Mouse (Mus musculus): ENCODE measurements around the gene Mea1.

Gene Mea1

DNA sequence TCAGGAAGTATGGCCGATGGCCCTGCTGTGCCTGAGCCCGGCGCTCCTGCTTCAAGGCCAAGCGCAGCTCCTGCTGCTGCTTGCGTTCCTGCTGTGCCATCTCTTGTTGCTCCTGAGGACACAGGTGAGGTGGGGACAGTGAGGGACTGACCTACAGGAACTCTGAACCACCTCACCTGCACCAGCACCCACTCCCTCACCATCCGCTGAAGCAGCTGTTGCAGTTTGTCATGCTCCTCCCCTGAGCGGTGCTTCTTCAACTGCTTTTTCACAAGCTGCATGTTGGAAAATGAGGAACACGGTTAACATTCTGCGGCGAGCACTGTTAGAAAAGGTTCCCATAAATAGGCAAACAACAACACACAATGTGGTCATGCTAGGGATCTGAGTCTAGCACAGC lies 8.7 kb upstream of the Mea1 start:
- no peak for DNase-seq (ENCODE audit: low spot score in 2 of 2)

DNA sequence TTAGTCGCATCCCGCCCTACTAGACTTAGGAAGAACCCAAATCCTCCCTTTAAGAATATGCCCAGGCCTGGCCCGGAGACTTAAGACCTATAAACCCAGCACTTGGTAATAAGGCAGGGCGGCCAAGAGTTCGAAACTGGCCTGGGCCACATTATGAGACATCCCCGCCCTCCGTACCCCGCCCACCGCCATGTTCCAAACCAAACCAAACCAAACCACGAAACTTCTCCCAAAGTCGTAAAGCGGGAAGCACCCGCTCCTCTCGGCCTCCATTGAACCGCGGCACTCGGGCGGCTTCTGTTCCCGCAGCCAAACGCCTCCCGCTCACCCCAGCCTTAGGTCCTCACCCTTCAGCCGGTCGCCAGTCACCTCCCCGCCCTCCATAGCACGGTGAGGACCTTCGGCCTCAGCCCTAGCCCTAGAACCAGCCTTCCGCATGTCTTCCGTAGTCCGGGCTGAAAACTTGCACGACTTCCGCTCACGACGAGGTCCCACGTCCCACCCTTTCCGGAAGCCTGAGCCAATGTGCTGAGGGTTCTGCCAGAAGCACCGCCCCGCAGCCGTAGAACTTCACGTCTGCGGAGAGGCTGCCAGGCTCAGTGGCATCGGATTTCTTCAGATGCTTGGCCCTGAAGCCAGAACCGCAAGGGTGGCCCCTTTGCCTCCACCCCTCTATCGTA lies 4.6 kb upstream of the Mea1 start, which contains the start of gene Rrp36:
Gene Rrp36 (minus strand): TSS at position 503 of the 680 bp plus-strand sequence.
- peak; percentile 79 to 85 for DNase-seq (ENCODE audit: low spot score in 2 of 2)

DNA sequence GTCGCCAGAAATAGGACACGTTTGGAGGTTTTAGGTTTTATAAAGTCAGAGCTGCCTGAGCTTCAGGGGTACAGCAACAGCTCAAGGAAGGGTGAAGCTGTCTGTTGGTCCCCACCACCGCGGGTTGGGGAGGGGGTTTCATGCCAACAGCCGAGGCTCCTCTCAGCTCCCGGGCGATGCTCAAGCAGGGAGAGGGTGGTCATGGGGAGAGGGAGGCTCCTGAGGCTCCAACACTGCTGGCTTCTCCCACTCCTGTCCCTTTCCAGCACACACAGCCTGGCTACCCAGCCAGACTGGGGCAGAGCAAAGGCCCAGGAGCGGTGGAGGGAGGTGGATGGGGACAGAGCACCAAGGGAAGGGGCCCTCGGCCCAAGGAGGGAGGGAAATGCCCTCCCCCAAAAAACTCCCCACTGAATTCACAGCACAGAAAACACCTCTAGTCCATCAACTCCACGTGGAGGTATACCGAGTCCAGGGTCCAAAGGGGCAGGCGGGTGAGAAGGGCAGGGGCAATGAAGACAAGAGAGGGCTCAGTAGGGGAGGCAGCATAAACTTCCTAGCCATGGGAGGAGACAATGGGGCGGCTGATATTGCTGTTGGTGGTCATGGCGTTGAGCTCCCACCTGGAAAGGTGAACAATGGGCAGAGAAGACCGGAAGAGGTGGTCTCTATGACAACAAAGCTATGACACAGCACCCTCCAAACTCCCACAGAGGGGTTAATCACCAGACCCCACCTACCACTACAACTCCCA lies 3.9 kb upstream of the Mea1 start:
- DNase-seq (ENCODE audit: low spot score in 2 of 2) = no peak

DNA sequence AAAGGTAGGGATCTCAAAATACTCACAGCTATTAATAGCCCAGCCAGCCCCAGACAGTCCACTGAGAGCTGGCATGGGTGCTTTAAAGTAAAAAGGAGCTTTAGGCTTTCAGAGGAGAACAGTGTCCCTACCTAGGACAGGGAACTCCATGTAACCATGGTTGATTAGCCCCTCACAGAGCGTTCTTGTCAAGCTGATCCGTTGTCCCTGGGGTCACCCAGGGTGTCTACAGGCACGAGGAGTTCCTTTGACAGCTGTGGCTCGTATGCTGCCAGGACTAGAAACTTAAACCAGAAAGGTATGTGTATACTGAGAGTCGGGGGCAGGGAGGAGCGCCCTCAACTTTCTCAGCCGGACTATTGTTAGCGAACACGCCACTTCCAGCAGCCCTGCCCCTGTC lies 318 bp downstream of the Mea1 start:
- no peak for DNase-seq (ENCODE audit: low spot score in 2 of 2)

DNA sequence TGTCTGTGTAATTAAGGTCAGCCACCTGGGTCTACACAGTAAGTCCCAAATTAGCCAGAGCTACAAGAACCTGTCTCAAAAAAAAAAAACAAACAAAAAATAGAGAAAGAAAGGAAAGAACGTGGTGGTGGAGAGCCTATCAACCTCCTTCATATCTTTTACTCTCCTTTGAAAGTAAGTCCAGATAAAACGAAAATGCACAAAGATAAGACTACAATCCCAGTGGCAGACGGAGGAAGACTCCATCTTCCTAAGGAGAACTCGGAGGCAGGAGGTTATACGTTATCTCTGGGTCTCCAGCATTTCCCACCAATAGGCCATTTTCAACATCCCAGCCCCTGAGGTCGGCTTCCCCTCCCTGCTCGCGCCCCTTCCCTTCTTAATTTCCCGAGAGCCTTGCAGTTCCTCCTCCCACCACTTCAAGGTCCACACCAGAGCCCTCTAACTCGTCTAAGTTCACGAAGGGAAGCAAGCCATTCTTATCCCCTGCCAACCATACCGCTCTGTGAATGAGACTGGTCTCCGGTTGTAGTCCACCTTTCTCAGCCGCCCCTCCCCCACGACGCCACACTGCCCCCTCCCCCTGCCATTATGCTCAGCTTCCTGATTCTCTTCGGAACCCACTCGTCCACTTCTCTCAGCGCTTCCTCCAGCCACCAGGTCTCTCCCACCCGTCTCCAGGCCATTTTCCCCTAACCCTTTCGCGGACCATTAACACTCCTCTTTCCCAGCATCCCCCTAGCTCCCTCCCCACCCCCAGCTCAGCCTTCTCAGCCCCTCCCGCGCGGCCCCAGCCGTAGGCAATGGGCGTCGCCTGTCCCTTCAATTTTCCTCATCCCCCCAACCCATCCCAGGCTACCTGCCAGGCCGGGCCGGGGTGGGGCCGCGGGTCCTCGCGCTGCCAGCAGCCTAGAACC lies 1.5 kb downstream of the Mea1 start:
- DNase-seq (ENCODE audit: low spot score in 2 of 2) = peak in 1 of 2 experiments; percentile 37

DNA sequence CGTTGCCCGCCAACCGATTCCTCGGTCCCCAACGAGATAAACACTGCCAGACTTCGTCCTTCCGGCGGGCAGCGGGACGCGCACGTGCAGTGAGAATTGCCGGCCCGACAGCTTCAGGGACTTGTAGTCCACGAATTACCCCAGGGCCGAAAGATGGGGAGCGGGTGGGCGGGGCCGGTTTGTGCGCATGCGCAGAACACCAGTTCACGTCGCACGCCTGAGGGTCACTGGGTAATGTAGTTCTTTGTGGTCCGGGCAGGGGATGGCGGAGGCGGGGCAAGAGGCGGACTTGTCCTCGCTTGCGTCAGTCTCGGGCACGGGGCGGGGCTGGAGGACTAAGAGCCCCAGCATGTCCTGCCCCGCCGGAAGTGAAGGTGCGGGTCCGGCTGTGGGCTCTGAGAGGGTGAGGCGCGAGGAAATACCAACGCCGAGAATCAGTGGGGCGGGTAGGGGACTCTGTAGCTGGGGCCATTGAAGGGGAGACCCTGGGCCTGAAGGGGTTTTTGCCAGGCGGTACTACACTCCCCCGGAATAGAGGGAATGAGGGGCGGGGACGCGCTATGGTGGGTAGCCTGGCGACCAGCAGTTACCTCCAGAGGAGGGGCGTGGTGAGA lies 2.3 kb downstream of the Mea1 start, which contains the start of gene Klhdc3:
Gene Klhdc3 (minus strand): TSS at position 155 of the 614 bp plus-strand sequence.
- peak; percentile 94 to 95 for DNase-seq (ENCODE audit: low spot score in 2 of 2)

DNA sequence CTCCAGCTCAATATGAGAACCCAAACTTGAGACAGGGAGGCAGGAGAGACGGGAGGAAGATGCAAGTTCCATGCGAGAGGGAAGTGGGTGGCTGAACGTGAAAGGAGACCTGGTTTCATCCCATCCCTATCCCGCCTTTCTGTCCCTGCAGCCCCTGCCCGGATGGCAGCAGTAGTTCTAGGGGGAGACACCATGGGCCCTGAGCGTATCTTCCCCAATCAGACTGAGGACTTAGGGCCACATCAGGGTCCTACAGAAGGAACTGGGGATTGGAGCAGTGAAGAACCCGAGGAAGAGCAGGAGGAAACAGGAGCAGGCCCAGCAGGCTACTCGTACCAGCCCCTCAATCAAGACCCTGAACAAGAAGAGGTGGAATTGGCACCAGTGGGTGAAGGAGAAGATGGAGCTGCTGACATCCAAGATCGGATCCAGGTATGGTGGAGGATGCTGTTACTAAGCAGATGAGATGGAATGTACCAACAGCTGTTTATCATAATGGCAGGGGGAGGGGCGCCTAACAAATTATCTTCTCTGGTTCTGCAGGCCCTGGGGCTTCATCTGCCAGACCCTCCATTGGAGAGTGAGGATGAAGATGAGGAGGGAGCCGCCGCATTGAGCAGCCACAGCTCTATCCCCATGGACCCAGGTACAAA lies 3.0 kb downstream of the Mea1 start:
- DNase-seq (ENCODE audit: low spot score in 2 of 2) = no peak

DNA sequence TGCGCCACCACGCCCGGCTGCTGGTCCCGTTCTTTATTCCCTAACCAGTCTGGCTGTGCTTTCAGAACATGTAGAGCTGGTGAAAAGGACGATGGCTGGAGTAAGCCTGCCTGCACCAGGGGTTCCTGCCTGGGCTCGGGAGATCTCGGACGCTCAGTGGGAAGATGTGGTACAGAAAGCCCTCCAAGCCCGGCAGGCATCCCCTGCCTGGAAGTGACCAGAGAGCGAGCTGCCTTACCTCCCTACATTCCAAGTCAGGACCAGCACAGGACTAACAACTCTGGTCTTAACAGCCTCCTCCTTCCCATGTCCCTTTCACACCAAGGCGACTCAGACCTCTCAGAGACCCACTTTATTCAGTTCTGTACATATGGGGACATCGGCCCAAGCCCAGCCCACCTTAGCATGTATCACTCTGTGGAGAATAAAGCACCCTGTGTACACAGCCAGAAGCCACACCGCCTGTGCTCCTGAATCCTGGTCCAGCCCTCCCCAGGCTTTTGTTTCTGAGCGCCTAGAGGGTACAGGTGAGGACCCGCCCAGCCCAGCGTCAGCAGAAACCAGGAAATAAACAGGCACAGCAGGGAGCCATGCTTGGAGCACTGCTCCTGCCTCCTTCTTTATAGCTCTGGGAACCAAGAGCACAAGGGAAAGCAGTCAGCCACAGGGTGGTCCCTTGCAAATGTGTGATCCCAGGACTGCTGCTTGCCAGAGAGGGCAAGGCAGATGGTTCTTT lies 4.2 kb downstream of the Mea1 start:
- DNase-seq (ENCODE audit: low spot score in 2 of 2) = no peak

DNA sequence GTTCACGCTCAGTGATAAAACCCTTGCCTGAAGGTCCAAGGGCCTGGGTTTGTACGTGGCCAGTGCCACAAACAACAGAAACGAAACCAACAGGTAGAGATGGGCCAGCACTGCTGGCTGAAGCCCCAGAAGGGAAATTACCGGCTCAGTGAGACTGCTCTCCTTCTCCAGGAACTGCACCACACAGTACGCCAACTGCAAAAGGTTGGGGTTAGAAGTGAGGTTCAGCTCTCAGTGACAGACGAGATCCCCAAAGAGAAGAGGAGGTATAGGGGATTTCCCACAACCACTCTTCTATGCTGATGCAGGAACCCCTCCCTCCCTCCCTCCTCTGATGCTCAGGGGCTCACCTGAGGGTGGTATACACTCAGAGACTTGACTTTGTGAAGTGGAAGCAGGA lies 7.3 kb downstream of the Mea1 start:
- DNase-seq (ENCODE audit: low spot score in 2 of 2) = no peak

DNA sequence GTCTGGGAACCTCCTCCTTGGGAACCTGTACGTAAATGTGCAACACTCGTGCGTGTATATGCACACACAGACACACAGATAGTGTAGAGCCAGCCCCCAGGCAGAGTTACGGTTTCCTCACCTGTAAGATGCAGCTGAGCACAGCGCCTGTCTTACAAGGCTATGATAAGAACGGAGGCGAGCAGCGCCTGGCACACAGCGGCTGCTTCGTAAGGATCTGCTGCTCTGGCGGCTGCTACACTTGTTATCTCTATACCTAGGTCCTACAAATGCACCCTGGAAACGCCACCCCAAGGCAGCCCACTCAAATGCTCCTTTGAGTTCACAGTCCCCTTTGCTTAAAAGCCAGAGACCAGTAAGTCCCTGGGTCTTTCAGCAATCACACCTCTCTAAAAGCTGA lies 12.1 kb downstream of the Mea1 start:
- no peak for DNase-seq (ENCODE audit: low spot score in 2 of 2)

DNA sequence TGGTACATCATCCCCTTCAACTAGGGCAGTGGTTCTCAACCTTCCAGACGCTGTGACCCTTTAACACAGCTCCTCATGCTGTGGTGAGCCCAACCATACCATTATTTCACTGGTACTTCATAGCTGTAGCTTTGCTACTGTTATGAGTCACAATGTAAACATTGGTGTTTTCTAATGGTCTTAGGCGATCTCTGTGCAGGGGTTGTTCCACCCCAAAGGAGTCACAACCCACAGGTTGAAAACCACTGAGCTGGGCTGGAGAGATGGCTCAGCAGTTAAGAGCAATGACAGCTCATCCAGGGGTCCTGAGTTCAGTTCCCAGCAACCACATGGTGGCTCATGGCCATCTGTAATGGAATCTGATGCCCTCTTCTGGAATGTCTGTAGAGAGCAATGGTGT lies 12.8 kb downstream of the Mea1 start:
- no peak for DNase-seq (ENCODE audit: low spot score in 2 of 2)

DNA sequence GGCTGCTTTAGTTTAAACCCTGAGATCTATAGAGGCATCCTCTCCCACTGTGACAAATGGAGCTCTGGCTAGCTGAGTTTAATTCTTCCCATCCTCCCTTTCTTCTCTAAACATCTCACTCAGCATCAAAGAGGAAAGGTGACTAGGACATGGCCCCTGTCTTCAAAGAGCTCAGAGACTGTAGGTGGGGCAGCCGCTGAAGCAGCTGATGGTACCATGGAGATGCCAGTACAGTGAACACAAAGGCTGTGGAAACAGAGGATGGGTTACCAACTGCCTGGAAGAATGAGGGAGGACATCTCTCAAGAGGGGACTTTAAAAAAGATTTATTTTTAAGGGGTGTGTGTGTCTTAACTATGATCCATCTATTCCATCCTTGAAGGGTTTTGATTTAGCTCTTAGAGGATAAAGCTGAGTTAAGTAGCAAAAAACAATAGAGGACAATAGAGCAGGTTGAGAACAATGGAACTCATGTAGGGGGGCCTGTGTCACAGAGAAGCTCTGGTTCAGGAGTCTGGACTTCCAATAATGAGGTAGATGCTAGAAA lies 16.0 kb downstream of the Mea1 start:
- no peak for DNase-seq (ENCODE audit: low spot score in 2 of 2)

DNA sequence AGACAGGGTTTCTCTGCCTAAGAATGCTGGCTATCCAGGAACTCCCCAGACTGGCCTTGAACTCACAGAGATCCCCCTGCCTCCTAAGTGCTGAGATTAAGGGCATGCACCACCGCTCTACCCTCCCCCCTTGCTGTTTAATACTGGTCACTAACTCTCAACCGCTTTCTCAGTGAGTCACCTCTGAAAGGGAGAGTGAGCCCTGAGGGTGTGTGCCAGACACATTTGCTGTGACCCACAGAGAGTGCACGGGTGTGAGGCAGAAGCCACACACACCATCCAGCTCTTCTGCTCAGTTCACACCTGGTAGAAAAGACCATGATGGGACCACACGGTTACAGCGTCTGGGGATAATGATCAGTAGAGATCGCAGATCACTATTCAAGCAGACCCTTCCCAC lies 19.9 kb downstream of the Mea1 start:
- DNase-seq (ENCODE audit: low spot score in 2 of 2) = no peak

DNA sequence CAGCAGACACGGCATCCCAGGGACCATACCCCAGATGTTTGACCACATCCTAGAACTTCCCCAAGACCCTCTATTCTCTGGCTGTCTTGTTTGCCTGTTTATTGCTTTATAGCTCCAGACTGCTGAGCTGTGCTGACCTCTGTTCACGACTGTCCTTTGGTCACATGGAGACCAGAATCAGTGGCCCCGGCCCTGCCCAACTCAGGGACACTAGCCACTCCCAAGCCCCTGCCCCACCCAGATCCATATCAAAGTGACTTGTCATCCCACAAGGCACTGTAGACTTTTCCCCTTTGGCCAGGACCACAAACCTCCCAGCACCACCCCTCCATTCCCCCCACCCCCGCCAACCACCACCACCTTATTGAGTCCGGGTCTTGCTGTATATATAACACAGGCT lies 20.7 kb downstream of the Mea1 start:
- no peak for DNase-seq (ENCODE audit: low spot score in 2 of 2)

DNA sequence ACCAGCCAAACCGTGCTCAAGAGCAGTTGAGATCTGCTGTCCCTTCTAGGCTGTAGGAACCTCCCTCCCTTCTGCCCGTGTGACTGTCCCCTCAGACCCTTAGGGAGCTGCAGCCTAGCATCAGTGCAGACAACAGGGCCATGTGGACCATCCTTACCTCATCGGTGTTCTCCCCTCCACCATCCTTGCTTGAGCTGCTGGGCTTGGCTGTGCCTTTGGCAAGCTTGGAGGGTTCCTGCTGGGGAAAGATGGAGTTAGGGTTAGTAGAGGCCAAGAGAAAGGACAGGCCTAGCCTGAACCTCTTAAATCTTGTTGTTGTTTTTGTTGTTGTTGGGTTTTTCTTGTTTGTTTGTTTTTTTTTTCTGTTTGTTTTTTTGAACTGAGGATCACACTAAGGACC lies 21.3 kb downstream of the Mea1 start:
- DNase-seq (ENCODE audit: low spot score in 2 of 2) = no peak

DNA sequence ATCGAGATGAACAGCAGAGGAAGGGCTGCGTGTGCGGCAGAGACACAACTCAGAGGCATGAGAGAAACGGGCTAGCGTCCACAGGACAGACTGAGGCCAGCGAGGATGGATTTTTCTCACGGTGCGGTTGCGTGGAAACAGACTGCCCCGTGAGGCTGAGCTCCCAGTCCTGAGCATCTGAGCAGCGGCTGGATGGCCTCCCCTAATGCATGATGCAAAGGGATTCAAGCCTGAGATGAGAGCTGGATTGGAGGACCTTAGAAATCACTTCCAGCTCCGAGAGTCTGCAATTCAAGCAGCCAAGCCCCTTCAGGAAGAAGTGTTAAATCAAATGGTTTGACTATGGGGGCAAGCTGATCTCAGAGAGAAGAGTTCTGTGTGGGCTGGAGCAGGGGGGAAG lies 22.9 kb downstream of the Mea1 start:
- DNase-seq (ENCODE audit: low spot score in 2 of 2) = no peak

DNA sequence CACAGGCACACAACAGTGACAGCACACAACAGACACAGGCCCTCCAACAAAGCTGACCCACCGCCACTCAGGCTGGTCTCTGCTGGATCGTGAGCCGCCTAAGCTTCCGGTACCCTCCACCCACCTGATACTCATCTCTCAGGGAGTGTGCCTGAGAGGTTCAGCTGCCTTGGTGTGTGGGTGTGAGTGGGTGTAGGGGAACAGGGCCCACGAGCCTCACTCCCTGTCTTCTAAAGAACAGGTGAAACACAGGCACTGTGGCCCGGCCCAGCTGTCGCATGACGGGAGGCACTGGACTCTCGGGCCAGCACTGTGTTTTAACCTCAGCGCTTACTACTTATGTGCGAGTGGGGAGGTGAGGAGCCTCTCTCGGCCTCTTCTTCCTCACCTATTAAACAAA lies 23.5 kb downstream of the Mea1 start:
- DNase-seq (ENCODE audit: low spot score in 2 of 2) = no peak

DNA sequence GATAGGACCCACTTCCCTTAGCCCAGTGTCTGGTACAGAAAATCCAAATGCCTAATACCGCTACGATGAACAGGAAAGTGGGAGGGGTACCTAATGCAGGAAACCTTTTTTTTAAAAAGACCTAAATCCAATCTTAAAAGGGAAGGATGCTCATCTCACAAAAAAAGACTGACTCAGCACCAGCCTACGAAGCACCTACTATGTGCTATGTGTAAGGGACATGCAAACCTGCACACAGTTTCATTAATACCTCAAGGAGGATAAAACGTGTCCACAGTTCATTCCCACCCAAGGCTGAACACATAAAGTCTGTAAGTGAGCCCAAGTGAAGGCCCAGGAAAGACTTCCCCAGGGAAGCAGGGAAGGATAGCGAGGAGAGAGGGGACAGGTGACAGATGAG lies 23.9 kb downstream of the Mea1 start:
- no peak for DNase-seq (ENCODE audit: low spot score in 2 of 2)

DNA sequence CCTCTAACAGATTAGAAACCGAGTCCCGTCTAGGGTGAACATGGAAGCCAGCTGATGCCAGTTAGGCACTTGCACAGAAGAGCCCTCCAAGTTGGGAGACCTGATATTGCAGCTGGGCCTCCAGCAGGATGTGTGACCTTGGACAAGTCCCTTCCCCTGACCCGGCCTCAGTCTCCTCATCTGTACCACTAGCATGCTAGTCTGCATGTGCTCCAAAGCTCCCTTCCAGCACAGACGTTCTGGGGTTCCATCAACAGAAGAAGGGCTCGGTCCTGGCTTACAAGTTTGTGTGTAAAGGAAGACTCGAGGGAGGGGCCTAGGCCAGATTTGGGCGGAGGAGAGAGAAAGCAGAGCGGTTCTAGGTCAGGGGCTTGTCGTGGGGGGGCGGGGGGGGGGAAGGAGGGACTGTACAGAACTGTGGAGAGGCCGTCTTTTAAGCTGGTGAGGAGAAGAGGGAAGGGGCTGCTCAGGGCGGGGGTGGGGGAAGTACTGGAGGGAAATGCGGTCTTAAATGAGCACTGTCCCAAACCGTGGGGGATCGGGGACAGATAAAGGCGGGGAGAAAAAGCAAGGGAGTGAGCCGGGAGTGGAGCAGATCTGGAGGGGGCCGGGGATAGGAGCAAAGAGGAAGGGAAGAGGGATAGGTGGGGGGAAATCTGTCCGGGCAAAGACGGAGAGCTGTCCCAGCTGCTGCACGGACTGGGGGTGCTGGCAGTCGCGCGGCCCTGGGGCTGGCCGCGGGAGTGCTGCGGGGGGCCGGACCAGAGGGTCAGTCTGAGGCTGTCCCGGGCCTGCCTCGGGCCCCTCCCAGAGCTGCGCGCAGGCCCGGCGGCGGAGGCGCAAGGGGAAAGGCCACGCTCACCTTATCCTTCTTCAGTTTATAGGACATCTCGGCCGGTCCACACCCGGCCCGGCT lies 25.6 kb downstream of the Mea1 start:
- DNase-seq (ENCODE audit: low spot score in 2 of 2) = no peak
